Mouse (Mus musculus): ENCODE results near the gene Cdh1. TPM values are rescaled to one million over a fixed set of nuclear protein-coding genes. Genes with fewer than 3 reads are reported as not detected.

The Cdh1 gene
- polyA plus RNA-seq, 1 experiment from 2014 or later = 4.1 TPM

DNA sequence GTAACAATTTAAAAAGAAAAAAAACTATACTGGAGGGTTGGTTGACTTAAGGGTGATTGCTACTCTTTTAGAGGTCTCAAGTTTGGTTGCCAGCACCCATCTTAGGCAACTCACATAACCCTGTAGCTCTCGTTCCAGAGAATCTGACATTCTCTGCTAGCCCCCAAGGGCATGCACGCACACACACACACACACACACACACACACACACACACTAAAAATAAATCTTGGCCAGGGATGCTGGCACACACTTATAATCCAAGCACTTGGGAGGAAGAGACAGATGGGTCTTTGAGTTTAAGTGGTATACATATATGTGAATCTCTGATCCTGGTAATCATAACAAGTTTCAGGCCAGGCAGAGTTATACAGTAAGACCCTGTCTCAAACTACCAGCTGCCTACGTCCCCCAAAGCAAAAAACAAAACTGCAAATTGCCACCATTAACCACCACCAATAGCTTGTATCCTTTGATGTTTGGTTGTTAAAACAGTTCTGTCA lies 94.6 kb downstream of the Cdh1 start:
- H3K9me3 ChIP-seq = no peaks in the 10 kb centered on the region; the same call in 1 of the 2 replicates
- H3K36me3 ChIP-seq = peaks cover 43% of the 10 kb centered on the region
- H3K4me1 ChIP-seq (replicated peaks) = no peaks in the 10 kb centered on the region
- H3K9ac ChIP-seq = no peak overlapping the region
- ATAC-seq (ENCODE audit: low read depth) = no peak
- H3K4me3 ChIP-seq = no peak overlapping the region
- no peak overlapping the region for H3K27ac ChIP-seq (replicated peaks)
- 85% methylated on average over 3 of the region's 3 CpGs for WGBS
- no peaks in the 10 kb centered on the region for H3K27me3 ChIP-seq
- H3K4me2 ChIP-seq = no peak overlapping the region

DNA sequence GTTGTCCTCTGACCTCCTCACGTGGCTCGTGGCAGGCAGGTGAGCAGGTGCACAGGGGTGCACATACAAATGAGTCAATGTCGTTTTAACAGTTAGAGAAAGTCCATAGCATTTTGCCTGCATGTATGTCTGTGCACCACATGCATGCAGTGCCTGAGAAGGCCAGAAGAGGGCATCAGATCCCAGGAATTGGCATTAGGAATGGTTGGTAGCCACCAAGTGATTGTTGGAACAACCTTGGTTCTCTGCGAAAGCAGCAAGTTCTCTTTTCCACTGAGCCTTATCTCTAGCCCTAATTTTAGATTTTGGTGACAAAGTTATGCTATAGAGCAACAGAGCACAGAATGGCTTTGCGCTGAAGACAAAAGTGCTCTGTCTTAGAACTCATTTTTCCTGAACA lies 96.4 kb downstream of the Cdh1 start:
- Histone ChIP-seq H3K36me3 (peaks cover 43% of the 10 kb centered on the region), H3K4me1 (replicated peaks) (no peaks in the 10 kb centered on the region; the same call in 1 of the 2 replicates), H3K27ac (replicated peaks) (no peak overlapping the region), H3K9me3 (no peaks in the 10 kb centered on the region; the same call in 1 of the 2 replicates), H3K4me2 (no peak overlapping the region), H3K27me3 (no peaks in the 10 kb centered on the region), H3K4me3 (no peak overlapping the region), H3K9ac (no peak overlapping the region)
- WGBS = 75% methylated on average over 5 of the region's 5 CpGs
- no peak for ATAC-seq (ENCODE audit: low read depth)

DNA sequence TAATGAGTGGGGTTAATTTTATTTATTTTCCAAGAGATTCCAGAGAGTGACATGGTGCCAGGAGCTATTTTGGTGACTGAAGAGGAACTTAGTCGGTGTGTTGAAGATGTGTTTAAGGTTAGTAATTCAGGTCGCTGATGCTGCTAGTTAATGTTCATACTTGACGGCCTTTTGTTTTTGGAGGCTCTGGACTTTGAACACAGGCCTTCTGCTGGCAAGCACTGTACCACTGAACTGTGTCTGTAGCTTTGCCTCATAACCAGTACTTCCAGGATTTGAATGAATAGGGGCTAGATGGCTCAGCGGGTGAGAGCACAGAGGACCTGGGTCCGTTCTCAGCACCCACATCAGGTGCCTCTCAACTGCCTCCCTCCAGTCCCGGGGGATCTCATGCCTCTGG lies 97.0 kb downstream of the Cdh1 start:
- Histone ChIP-seq H3K4me3 (no peak overlapping the region), H3K4me1 (replicated peaks) (peaks cover 3% of the 10 kb centered on the region; the same call in 1 of the 2 replicates), H3K9me3 (no peaks in the 10 kb centered on the region; the same call in 1 of the 2 replicates), H3K36me3 (peaks cover 43% of the 10 kb centered on the region), H3K27ac (replicated peaks) (no peak overlapping the region), H3K9ac (no peak overlapping the region), H3K4me2 (no peak overlapping the region), H3K27me3 (no peaks in the 10 kb centered on the region)
- WGBS = 93% methylated on average over 6 of the region's 6 CpGs
- no peak for ATAC-seq (ENCODE audit: low read depth)

- Histone ChIP-seq H3K27me3 (no peaks in the 10 kb centered on the region), H3K27ac (replicated peaks) (no peak overlapping the region), H3K4me2 (no peak overlapping the region), H3K9me3 (no peaks in the 10 kb centered on the region; the same call in 1 of the 2 replicates), H3K36me3 (peaks cover 36% of the 10 kb centered on the region), H3K9ac (no peak overlapping the region), H3K4me3 (no peak overlapping the region), H3K4me1 (replicated peaks) (peaks cover 8% of the 10 kb centered on the region; the same call in 1 of the 2 replicates)
- WGBS = 88% methylated on average over 3 of the region's 3 CpGs
- no peak for ATAC-seq (ENCODE audit: low read depth)
Observed at GRCm38 (mm10) chr8:106701360-106701759, 98.2 kb downstream of the Cdh1 start.

DNA sequence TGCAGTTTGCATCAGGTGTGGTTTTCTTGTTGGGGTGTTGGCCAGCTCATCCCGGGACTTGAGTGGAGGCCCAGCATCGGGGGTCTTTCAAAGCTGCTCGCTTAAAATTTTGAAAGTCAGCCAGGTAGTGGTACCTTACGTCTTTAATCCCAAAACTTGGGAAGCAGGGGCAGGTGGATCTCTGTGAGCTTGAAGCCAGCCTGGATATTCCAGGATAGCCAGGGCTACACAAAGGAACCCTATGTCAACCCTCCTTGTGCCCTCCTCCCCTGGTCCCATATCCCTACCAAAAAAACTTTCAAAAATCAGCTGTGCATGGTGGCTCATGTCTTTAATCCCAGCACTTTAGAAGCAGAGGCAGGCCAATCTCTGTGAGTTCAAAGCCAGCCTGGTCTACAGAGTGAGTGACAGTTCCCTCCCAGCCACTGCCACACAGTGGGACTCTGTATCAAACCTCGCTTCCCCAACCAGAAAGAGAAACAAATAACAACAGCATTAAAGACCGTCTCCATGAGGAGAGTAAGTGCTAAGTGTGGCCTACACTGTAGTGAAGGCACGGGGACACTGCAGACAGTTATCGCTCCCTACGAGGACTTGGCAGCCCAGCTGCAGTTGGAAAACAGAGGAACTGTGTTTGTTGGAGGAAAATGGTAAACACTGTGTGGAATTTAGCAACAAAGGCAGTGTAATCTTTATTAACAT lies 101.2 kb downstream of the Cdh1 start:
- ATAC-seq (ENCODE audit: low read depth) = no peak
- H3K9me3 ChIP-seq = no peaks in the 10 kb centered on the region; the same call in 1 of the 2 replicates
- no peak overlapping the region for H3K9ac ChIP-seq
- peaks cover 12% of the 10 kb centered on the region; the same call in 1 of the 2 replicates for H3K4me1 ChIP-seq (replicated peaks)
- H3K36me3 ChIP-seq = peaks cover 12% of the 10 kb centered on the region
- H3K27me3 ChIP-seq = no peaks in the 10 kb centered on the region
- no peak overlapping the region for H3K4me3 ChIP-seq
- 85% methylated on average over 9 of the region's 9 CpGs for WGBS
- no peak overlapping the region for H3K4me2 ChIP-seq
- H3K27ac ChIP-seq (replicated peaks) = peak overlapping the region; percentile 59; the same call in 1 of the 2 replicates

- Histone ChIP-seq H3K36me3 (peaks cover 7% of the 10 kb centered on the region; the same call in 1 of the 2 replicates), H3K4me1 (replicated peaks) (peaks cover 12% of the 10 kb centered on the region; the same call in 1 of the 2 replicates), H3K4me3 (no peak overlapping the region), H3K27me3 (no peaks in the 10 kb centered on the region), H3K27ac (replicated peaks) (peak overlapping the region; percentile 59), H3K9ac (no peak overlapping the region), H3K4me2 (no peak overlapping the region), H3K9me3 (no peaks in the 10 kb centered on the region)
- WGBS = 64% methylated on average over 9 of the region's 9 CpGs
- peak; percentile 67; the same call in 1 of the 2 replicates for ATAC-seq (ENCODE audit: low read depth)
Observed at GRCm38 (mm10) chr8:106704901-106705321, 101.8 kb downstream of the Cdh1 start.

DNA sequence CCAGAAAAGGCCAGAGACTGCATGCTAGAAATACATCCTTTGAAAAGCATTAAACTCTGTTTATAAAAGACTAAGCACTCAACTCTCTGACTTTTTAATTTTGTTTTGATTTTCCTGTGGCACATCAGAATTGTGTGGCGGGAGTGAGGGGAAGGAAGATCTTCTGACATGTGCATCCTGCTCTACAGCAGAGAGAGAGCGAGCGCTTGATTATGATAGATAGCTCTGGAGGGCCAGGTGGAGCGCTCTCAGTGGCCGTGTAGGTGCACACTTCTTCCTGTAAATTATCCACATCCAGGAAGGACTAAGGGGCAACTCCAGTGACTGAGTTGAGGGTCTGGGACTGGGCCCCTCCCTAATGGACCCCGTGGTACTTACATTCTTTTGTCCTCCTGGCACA lies 103.0 kb downstream of the Cdh1 start:
- Histone ChIP-seq H3K9ac (no peak overlapping the region), H3K4me1 (replicated peaks) (peaks cover 12% of the 10 kb centered on the region; the same call in 1 of the 2 replicates), H3K9me3 (no peaks in the 10 kb centered on the region), H3K4me2 (no peak overlapping the region), H3K27ac (replicated peaks) (no peak overlapping the region), H3K27me3 (no peaks in the 10 kb centered on the region), H3K4me3 (no peak overlapping the region), H3K36me3 (no peaks in the 10 kb centered on the region)
- WGBS = 84% methylated on average over 6 of the region's 6 CpGs
- no peak for ATAC-seq (ENCODE audit: low read depth)

GRCm38 (mm10) chr8:106710002-106710401 lies 106.9 kb downstream of the Cdh1 start:
- ATAC-seq (ENCODE audit: low read depth) = no peak
- no peak overlapping the region for H3K27ac ChIP-seq (replicated peaks)
- H3K9me3 ChIP-seq = no peaks in the 10 kb centered on the region
- peaks cover 10% of the 10 kb centered on the region; the same call in 1 of the 2 replicates for H3K4me1 ChIP-seq (replicated peaks)
- no peaks in the 10 kb centered on the region for H3K36me3 ChIP-seq
- no peak overlapping the region for H3K4me3 ChIP-seq
- no peak overlapping the region for H3K4me2 ChIP-seq
- WGBS = 95% methylated on average over 2 of the region's 2 CpGs
- no peak overlapping the region for H3K9ac ChIP-seq
- H3K27me3 ChIP-seq = no peaks in the 10 kb centered on the region

- H3K4me3 ChIP-seq = no peak overlapping the region
- H3K9me3 ChIP-seq = no peaks in the 10 kb centered on the region
- no peak overlapping the region for H3K27ac ChIP-seq (replicated peaks)
- no peak overlapping the region for H3K4me2 ChIP-seq
- H3K9ac ChIP-seq = no peak overlapping the region
- no peaks in the 10 kb centered on the region for H3K36me3 ChIP-seq
- WGBS = 90% methylated on average over 3 of the region's 3 CpGs
- H3K4me1 ChIP-seq (replicated peaks) = no peaks in the 10 kb centered on the region
- ATAC-seq (ENCODE audit: low read depth) = no peak
- no peaks in the 10 kb centered on the region for H3K27me3 ChIP-seq
Observed at GRCm38 (mm10) chr8:106712487-106712886, 109.3 kb downstream of the Cdh1 start.

- no peak overlapping the region for H3K27ac ChIP-seq (replicated peaks)
- ATAC-seq (ENCODE audit: low read depth) = no peak
- H3K4me3 ChIP-seq = no peak overlapping the region
- H3K4me1 ChIP-seq (replicated peaks) = peaks cover 7% of the 10 kb centered on the region
- H3K27me3 ChIP-seq = no peaks in the 10 kb centered on the region
- H3K9ac ChIP-seq = no peak overlapping the region
- no peak overlapping the region for H3K4me2 ChIP-seq
- no peaks in the 10 kb centered on the region for H3K36me3 ChIP-seq
- WGBS = 81% methylated on average over 4 of the region's 4 CpGs
- H3K9me3 ChIP-seq = no peaks in the 10 kb centered on the region
Observed at GRCm38 (mm10) chr8:106714297-106714696, 111.1 kb downstream of the Cdh1 start.

DNA sequence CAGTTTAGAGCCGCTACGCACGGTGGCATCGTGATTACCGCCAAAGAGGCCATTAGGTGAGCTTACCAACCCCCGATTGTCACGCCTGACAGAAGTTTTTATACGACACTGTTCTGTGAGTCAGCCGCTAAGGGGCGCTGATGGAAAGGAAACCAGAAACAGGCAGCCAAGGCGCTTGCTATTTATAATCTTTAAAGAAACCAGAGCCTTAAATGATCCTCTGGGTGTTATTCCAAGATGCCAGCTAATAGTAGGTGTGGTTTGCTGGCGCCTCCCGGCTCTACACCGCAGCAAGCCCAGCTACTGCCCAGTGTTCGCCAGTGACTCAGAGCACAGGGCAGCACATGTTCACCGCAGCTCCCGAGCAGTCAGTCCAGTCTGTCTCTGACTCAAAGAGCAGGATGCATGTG lies 114.9 kb downstream of the Cdh1 start:
- Histone ChIP-seq H3K4me1 (replicated peaks) (peaks cover 14% of the 10 kb centered on the region), H3K4me3 (no peak overlapping the region), H3K9ac (peak overlapping the region; percentile 49; the same call in 1 of the 2 replicates), H3K4me2 (peak overlapping the region; percentile 34), H3K36me3 (no peaks in the 10 kb centered on the region; the same call in 1 of the 2 replicates), H3K27me3 (no peaks in the 10 kb centered on the region), H3K27ac (replicated peaks) (0 out of 2 replicates have a peak overlapping the region, but pooled peaks have one; percentile 4), H3K9me3 (no peaks in the 10 kb centered on the region)
- peak; percentile 75 for ATAC-seq (ENCODE audit: low read depth)
- WGBS = 20% methylated on average over 17 of the region's 17 CpGs
